Mouse (Mus musculus) forelimb bud, embryonic 11.5 days (tissue): ENCODE results near the gene A630095E13Rik.
"Not testable (repeated sequence)": the region's sequence is repeated elsewhere in the genome, so short reads cannot be mapped to it uniquely, and the experiment has no call there.

Source experiments
- DNase-seq: peaks from one replicate; pipeline ENCODE4 v3.0.0-alpha.2; 2012; ENCODE audit warnings: low read depth, low spot score

A630095E13Rik gene

GRCm38 (mm10) chr9:36643276-36643675, at the start of gene A630095E13Rik:
Gene A630095E13Rik (minus strand): TSS chr9:36643376.
- not testable (repeated sequence) for DNase-seq

- DNase-seq = no peak
Measured at GRCm38 (mm10) chr9:36692920-36693319, 49.7 kb upstream of the A630095E13Rik start, which contains the start of gene Acrv1. Gene Acrv1 (plus strand): TSS chr9:36693220.

GRCm38 (mm10) chr9:36687329-36687728, 44.2 kb upstream of the A630095E13Rik start:
- peak; percentile 29 for DNase-seq

GRCm38 (mm10) chr9:36681424-36681823, 38.2 kb upstream of the A630095E13Rik start:
- no peak for DNase-seq
